ENCODE assay signal across 8 mouse cellular contexts in the genomic region with DNA sequence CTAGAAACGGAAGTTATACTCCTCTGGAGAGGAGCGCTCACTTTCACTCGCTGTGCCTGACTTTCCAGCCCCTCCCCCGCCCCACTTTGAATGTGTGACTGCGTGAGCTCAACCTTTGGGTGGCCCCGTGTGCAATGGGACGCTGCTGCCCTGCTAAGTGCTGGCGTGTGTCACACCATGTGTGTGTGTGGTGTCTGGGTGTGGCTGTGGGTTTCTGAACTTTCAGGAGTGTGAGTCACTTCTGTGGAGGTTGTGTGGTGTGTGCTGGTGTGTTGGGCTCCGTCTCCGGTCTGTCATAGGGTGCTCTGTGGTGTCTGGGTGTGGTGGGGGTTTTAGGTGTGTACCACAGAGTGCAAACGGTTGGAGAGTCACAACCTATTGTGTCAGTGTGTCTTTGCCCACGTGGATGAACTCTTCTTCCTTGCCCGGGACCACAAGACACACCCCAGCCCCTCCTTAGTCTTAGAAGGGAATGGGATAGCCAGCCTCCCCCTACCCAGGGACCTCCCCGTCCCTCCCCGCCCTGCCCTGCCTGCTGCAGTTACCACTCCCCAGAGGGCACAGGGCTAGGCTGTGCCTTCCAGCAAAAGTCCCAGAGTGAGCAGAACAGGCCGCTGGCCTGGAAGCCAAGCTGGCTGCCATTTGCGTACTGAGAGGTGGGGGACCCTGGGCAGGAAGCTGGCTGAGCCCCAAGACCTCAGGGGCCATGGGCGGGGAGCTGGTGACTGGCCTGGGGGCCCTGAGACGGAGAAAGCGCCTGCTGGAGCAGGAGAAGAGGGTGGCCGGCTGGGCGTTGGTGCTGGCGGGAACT. TPM values are rescaled to one million over a fixed set of nuclear protein-coding genes. Genes with fewer than 3 reads are reported as not detected.
A peak's percentile ranks its signal among the peaks of the same experiment; 100 is the strongest.
DNase-seq lines count a peak whose midpoint lies in the region; ATAC-seq and TF ChIP-seq lines count a peak whose summit lies in the region.

Gene Kcnn4, plus strand, starts transcription at position 533 of the 811 bp plus-strand sequence.

- DNase-seq in heart, adult 2 months = no peak
- no peak for DNase-seq in ES-E14 (ENCODE audit: low read depth, low spot score)
- no peak for DNase-seq in limb, embryonic 11.5 days (ENCODE audit: low spot score)
- DNase-seq in spleen, adult 2 months (ENCODE audit: low read depth in 1 of 2, low spot score in 2 of 2) = peak; percentile 46 to 68
- no peak for DNase-seq in left cerebral cortex, postnatal 25 days (ENCODE audit: low spot score in 2 of 2)
- no peak for DNase-seq in layer of hippocampus, adult 18-20 months (ENCODE audit: low spot score in 2 of 2)
- no peak for DNase-seq in gastrocnemius, adult 8-10 months (ENCODE audit: low spot score in 2 of 2)

- in situ Hi-C loops in ES-E14 (cut with MboI; ENCODE audit: low sequenced_read_pairs in 2 of 2, unreplicated experiment in 2 of 2) = loop anchor here (25.0 kb wide), 1 partner anchor 408 kb away; the partner anchor contains the start of genes Vmn1r180 (in 2 of the 2) and Vmn1r181 (in 2 of the 2)

- no peaks in the 10 kb centered on the region for H3K79me2 ChIP-seq in heart, adult 2 months (replicated peaks; ENCODE audit: control insufficient read depth, insufficient read depth, low read length)

- H3K36me3 ChIP-seq in heart, embryonic 14.5 days (ENCODE audit: control insufficient read depth, insufficient read depth, low read length) = no peaks in the 10 kb centered on the region
- no peaks in the 10 kb centered on the region for H3K36me3 ChIP-seq in heart, adult 2 months (ENCODE audit: control insufficient read depth, insufficient read depth, low read length)
- H3K36me3 ChIP-seq in ES-E14 (ENCODE audit: control insufficient read depth, insufficient read depth, low read length, poor library complexity, severe bottlenecking) = no peaks in the 10 kb centered on the region
- no peaks in the 10 kb centered on the region for H3K36me3 ChIP-seq in limb, embryonic 11.5 days (ENCODE audit: control insufficient read depth, insufficient read depth, low read length)
- no peaks in the 10 kb centered on the region for H3K36me3 ChIP-seq in spleen, adult 2 months (ENCODE audit: control insufficient read depth, insufficient read depth, low read length)

- intact Hi-C loops in heart, adult 2 months (cut with DNase I) = no loop called here
- intact Hi-C loops in left cerebral cortex, postnatal 25 days (cut with DNase I) = no loop called here

- H3K4me2 ChIP-seq in heart, embryonic 14.5 days (ENCODE audit: low read length) = peak within 1 kb of the TSS; percentile 13
- H3K4me2 ChIP-seq in limb, embryonic 11.5 days (ENCODE audit: low read depth, severe bottlenecking) = no peak within 1 kb of the TSS

- TF ChIP-seq EP300 in heart, adult 2 months (IDR thresholded peaks at IDR 0.05; ENCODE audit: insufficient read depth, low read depth, low read length) = no peak

- H3K4me1 ChIP-seq in heart, embryonic 14.5 days (ENCODE audit: control insufficient read depth in 2 of 2, insufficient read depth in 2 of 2, low read length in 2 of 2) = peaks cover 0 to 5% of the 10 kb centered on the region in 2 experiments; a peak in 1 of 4 replicates
- peaks cover 4% of the 10 kb centered on the region for H3K4me1 ChIP-seq in heart, adult 2 months (ENCODE audit: control insufficient read depth, insufficient read depth, low read length)
- H3K4me1 ChIP-seq in ES-E14 (ENCODE audit: control insufficient read depth in 2 of 2, insufficient read depth in 2 of 2, low read length in 2 of 2, poor library complexity in 1 of 2) = peaks cover 0 to 21% of the 10 kb centered on the region in 2 experiments; a peak in 2 of 4 replicates
- H3K4me1 ChIP-seq in limb, embryonic 11.5 days (ENCODE audit: control insufficient read depth, insufficient read depth, low read length) = no peaks in the 10 kb centered on the region
- H3K4me1 ChIP-seq in spleen, adult 2 months (ENCODE audit: control insufficient read depth, insufficient read depth, insufficient read length) = peaks cover 30% of the 10 kb centered on the region; the same call in 1 of the 2 replicates

- no peak for TF ChIP-seq CTCF in heart, adult 2 months (IDR thresholded peaks at IDR 0.05)
- no peak for TF ChIP-seq CTCF in spleen, adult 2 months (IDR thresholded peaks at IDR 0.05; ENCODE audit: extremely low read depth, insufficient read depth, insufficient read length, insufficient replicate concordance)

- 38% methylated on average over 23 of the region's 23 CpGs for WGBS in heart, embryonic 14.5 days
- 36% methylated on average over 23 of the region's 23 CpGs for WGBS in heart, adult 2 months
- 43% methylated on average over 23 of the region's 23 CpGs for WGBS in limb, embryonic 11.5 days
- 4% methylated on average over 23 of the region's 23 CpGs for WGBS in spleen, adult 2 months

- no peak for TF ChIP-seq POLR2A in heart, adult 2 months (IDR thresholded peaks at IDR 0.05; ENCODE audit: insufficient read depth, low read depth, low read length)
- peak; percentile 43 for TF ChIP-seq POLR2A in spleen, adult 2 months (IDR thresholded peaks at IDR 0.05; ENCODE audit: low read depth, low read length)

- no peak for ATAC-seq in heart, embryonic 14.5 days (ENCODE audit: insufficient number of reproducible peaks, insufficient read depth, low FRiP score, low read depth)
- no peak for ATAC-seq in limb, embryonic 11.5 days (ENCODE audit: insufficient number of reproducible peaks, low FRiP score, low TSS enrichment, low read depth)

- H3K27me3 ChIP-seq in heart, embryonic 14.5 days (ENCODE audit: control insufficient read depth, insufficient read depth, low read length) = no peaks in the 10 kb centered on the region
- H3K27me3 ChIP-seq in heart, adult 2 months (ENCODE audit: control insufficient read depth, insufficient read depth, low read length) = no peaks in the 10 kb centered on the region
- no peaks in the 10 kb centered on the region for H3K27me3 ChIP-seq in limb, embryonic 11.5 days (ENCODE audit: control insufficient read depth, insufficient read depth, low read length)
- H3K27me3 ChIP-seq in spleen, adult 2 months (ENCODE audit: control insufficient read depth, insufficient read depth, low read length) = no peaks in the 10 kb centered on the region

- H3K9ac ChIP-seq in heart, embryonic 14.5 days (ENCODE audit: low read length) = no peak within 1 kb of the TSS; the same call in 1 of the 2 replicates
- H3K9ac ChIP-seq in heart, adult 2 months (ENCODE audit: low read depth, low read length) = no peak within 1 kb of the TSS
- H3K9ac ChIP-seq in ES-E14 (ENCODE audit: insufficient read depth, low read depth, low read length, poor library complexity, severe bottlenecking) = peak within 1 kb of the TSS; percentile 46; the same call in 1 of the 2 replicates
- H3K9ac ChIP-seq in limb, embryonic 11.5 days (ENCODE audit: low read length) = 0 out of 2 replicates have a peak within 1 kb of the TSS, but pooled peaks have one; percentile 3

- H3K9me3 ChIP-seq in heart, embryonic 14.5 days (ENCODE audit: control insufficient read depth, low read length) = no peaks in the 10 kb centered on the region
- H3K9me3 ChIP-seq in ES-E14 (ENCODE audit: control insufficient read depth, insufficient read depth, low read depth, low read length) = no peaks in the 10 kb centered on the region
- no peaks in the 10 kb centered on the region; the same call in 1 of the 2 replicates for H3K9me3 ChIP-seq in limb, embryonic 11.5 days (ENCODE audit: control insufficient read depth, low read length)

- no peak within 1 kb of the TSS for H3K27ac ChIP-seq in heart, embryonic 14.5 days (replicated peaks in 1 of 2; ENCODE audit: control insufficient read depth in 1 of 2, insufficient read depth in 1 of 2, low read depth in 2 of 2, low read length in 2 of 2)
- H3K27ac ChIP-seq in heart, adult 2 months = no peak within 1 kb of the TSS
- no peak within 1 kb of the TSS for H3K27ac ChIP-seq in ES-E14 (ENCODE audit: insufficient read depth, low read depth, low read length, poor library complexity, severe bottlenecking)
- H3K27ac ChIP-seq in limb, embryonic 11.5 days (replicated peaks; ENCODE audit: low read depth, low read length) = 0 out of 2 replicates have a peak within 1 kb of the TSS, but pooled peaks have one; percentile 21
- peak within 1 kb of the TSS; percentile 93 for H3K27ac ChIP-seq in spleen, adult 2 months (ENCODE audit: insufficient read depth, low read length)

- no peak within 1 kb of the TSS for H3K4me3 ChIP-seq in heart, embryonic 14.5 days (ENCODE audit: control insufficient read depth in 1 of 2, insufficient read depth in 1 of 2, low read depth in 1 of 2, low read length in 2 of 2)
- no peak within 1 kb of the TSS for H3K4me3 ChIP-seq in heart, adult 2 months
- H3K4me3 ChIP-seq in ES-E14 (ENCODE audit: insufficient read depth in 1 of 2, low read depth in 1 of 2, low read length in 2 of 2, poor library complexity in 1 of 2, severe bottlenecking in 1 of 2) = peak within 1 kb of the TSS; percentile 53 to 62; a peak in 3 of 4 replicates
- no peak within 1 kb of the TSS for H3K4me3 ChIP-seq in limb, embryonic 11.5 days (ENCODE audit: low read depth, low read length)
- peak within 1 kb of the TSS; percentile 59 for H3K4me3 ChIP-seq in spleen, adult 2 months (ENCODE audit: extremely low read depth, insufficient read depth, insufficient read length)

TF ChIP-seq in ES-E14, 5 proteins besides CTCF, POLR2A, EP300 and RAD21:
- TF ChIP-seq CHD2 (IDR thresholded peaks at IDR 0.05; ENCODE audit: low read depth, low read length) (no peak), ZNF384 (IDR thresholded peaks at IDR 0.05; ENCODE audit: low read depth, low read length) (no peak), ZC3H11A (IDR thresholded peaks at IDR 0.05; ENCODE audit: borderline replicate concordance, low read depth, low read length) (no peak), MAFK (IDR thresholded peaks at IDR 0.05; ENCODE audit: insufficient read depth, low read depth, low read length) (no peak), HCFC1 (IDR thresholded peaks at IDR 0.05; ENCODE audit: borderline replicate concordance, insufficient read depth, low read length) (no peak)

RNA-seq across cellular contexts. Expression of gene Kcnn4, which starts in this region (rescaled TPM):
- polyA plus RNA-seq in heart, embryonic 14.5 days (2014; fragmentation: Nextera tagmentation; extraction: Ambion mirVana) = 1.4 and 1.8 TPM in 2 replicates
- total RNA-seq in heart, adult 2 months (2021) = 1 to 10 TPM in 1 of 2 experiments, under 1 TPM in 1; 0.91 to 1.1 TPM
- polyA plus RNA-seq in heart, adult 2 months (2012; rRNA removed) = 1.2 and 1.9 TPM in 2 replicates
- total RNA-seq in ES-E14 (2012; rRNA removed) = 3.2 and 5.3 TPM in 2 replicates
- polyA plus RNA-seq in limb, embryonic 11.5 days (2014; fragmentation: Nextera tagmentation; extraction: Ambion mirVana) = 2.6 and 2.7 TPM in 2 replicates
- polyA plus RNA-seq in spleen, adult 2 months (2012; rRNA removed) = 102 and 133 TPM in 2 replicates
- total RNA-seq in left cerebral cortex, postnatal 25 days (2021) = under 1 TPM in 1 of 2 experiments, not detected in 1; 0.50 TPM
- total RNA-seq in layer of hippocampus, adult 18-20 months (2021) = under 1 TPM; 0.36 to 0.72 TPM
- under 1 TPM; 0.17 to 0.74 (median 0.24) TPM for total RNA-seq in gastrocnemius, adult 8-10 months (2022)

Comparison
In these comparisons a context has a peak if more than half of its experiments do, and no peak if none do; other contexts are left out.
1. RNA of gene Kcnn4 (polyA plus RNA-seq): 102 to 133 TPM in spleen, adult 2 months; 2.6 to 2.7 TPM in limb, embryonic 11.5 days, 1.2 to 1.9 TPM in heart, adult 2 months and 1.4 to 1.8 TPM in heart, embryonic 14.5 days; every median in the first group is over 10 times any median in the second.
2. H3K27ac ChIP-seq: peak in limb, embryonic 11.5 days (single experiment) and spleen, adult 2 months (single experiment); none in heart, embryonic 14.5 days (0 of 2), heart, adult 2 months (single experiment) and ES-E14 (single experiment).
3. H3K4me3 ChIP-seq: peak in ES-E14 (2 of 2) and spleen, adult 2 months (single experiment); none in heart, embryonic 14.5 days (0 of 2), heart, adult 2 months (single experiment) and limb, embryonic 11.5 days (single experiment).
4. H3K9ac ChIP-seq: peak in ES-E14 (single experiment) and limb, embryonic 11.5 days (single experiment); none in heart, embryonic 14.5 days (single experiment) and heart, adult 2 months (single experiment).
5. DNase-seq: peak in spleen, adult 2 months (2 of 2); none in heart, adult 2 months (0 of 2), ES-E14 (single experiment), limb, embryonic 11.5 days (single experiment), left cerebral cortex, postnatal 25 days (0 of 2), layer of hippocampus, adult 18-20 months (0 of 2) and gastrocnemius, adult 8-10 months (0 of 2).